Mouse (Mus musculus) brain, embryonic 14.5 days (tissue): ENCODE measurements around the gene Cox7a1.

Experiments
- CTCF ChIP-seq: fragments of 200-500 bp; IDR thresholded peaks from 2 replicates; pipeline ENCODE4 v1.5.1; 2012; ENCODE audit warnings: inconsistent platforms, mild to moderate bottlenecking, moderate library complexity, borderline replicate concordance; ENCODE audit not compliant: insufficient read depth, insufficient read length; ENCODE audit errors: extremely low read depth
- POLR2A ChIP-seq: fragments of 200-500 bp; IDR thresholded peaks from 2 replicates; pipeline ENCODE4 v1.6.1; 2012; ENCODE audit warnings: mild to moderate bottlenecking, inconsistent platforms, borderline replicate concordance; ENCODE audit not compliant: poor library complexity, insufficient read depth, insufficient read length, severe bottlenecking; ENCODE audit errors: extremely low read depth

DNA sequence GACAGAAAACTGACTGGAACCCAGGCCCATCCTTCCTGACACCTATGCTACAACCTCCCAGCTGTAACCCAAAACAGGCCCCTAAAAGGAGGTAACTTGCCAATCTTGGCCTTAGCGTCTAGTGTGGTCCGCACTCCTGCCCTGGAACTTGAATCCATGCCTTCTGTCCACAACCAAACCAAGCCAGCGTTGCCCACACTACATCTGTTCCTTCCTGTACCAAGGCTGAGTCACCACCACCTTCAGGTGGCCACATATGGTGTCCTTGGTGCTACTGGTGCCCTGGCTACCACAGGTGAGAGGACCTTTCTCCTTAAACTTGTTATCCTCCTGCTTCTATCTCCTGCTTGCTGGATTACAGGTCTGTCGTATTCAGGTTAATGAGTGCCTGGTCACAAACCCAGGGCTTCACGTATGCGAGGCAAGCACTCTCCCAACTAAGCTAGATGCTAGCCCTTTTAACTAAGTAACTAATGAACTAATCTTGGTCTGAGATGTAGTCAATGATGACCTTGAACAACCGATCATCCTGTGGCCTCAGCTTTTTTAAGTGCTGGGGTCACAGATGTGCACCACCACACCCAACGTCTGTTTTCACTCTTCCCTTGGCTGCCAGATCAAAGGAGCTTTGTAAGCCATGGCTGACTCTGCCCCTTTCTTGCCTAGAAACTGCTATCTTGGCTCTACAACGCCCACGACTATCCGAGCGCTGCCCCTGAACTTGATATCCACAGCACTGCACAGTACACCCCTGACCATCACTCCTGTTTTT is 4.6 kb downstream of the Cox7a1 start:
- TF ChIP-seq CTCF (no peak), POLR2A (no peak)
